Mouse (Mus musculus): Measurements from ENCODE around the gene Pcgf1.
A peak's percentile ranks its signal among the peaks of the same experiment; 100 is the strongest.

The Pcgf1 gene

GRCm38 (mm10) chr6:83066441-83066840 is 11.2 kb upstream of the Pcgf1 start:
- DNase-seq (ENCODE audit: low spot score): no peak

DNA sequence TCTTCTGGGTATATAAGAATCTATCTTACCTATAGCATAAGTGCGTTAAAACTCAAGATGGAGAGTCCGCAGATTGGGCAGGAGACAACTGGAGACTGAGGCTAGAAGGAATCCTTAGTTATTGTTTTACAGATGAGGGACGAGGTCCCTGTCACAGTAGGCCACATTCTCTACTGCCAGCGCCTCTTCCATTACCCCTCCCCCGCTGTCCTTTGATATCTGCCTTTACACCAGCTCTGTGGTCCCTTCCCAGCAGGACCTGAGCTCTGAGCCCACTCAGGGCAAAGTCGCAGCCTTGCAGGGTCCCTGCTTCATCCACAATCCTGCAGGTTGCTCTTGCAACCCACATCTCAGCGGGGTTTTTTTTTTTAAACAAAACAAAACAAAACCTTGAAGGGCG is 9.4 kb upstream of the Pcgf1 start:
- DNase-seq (ENCODE audit: low spot score): no peak

GRCm38 (mm10) chr6:83068706-83069487 is 8.8 kb upstream of the Pcgf1 start:
- DNase-seq (ENCODE audit: low spot score): no peak

DNA sequence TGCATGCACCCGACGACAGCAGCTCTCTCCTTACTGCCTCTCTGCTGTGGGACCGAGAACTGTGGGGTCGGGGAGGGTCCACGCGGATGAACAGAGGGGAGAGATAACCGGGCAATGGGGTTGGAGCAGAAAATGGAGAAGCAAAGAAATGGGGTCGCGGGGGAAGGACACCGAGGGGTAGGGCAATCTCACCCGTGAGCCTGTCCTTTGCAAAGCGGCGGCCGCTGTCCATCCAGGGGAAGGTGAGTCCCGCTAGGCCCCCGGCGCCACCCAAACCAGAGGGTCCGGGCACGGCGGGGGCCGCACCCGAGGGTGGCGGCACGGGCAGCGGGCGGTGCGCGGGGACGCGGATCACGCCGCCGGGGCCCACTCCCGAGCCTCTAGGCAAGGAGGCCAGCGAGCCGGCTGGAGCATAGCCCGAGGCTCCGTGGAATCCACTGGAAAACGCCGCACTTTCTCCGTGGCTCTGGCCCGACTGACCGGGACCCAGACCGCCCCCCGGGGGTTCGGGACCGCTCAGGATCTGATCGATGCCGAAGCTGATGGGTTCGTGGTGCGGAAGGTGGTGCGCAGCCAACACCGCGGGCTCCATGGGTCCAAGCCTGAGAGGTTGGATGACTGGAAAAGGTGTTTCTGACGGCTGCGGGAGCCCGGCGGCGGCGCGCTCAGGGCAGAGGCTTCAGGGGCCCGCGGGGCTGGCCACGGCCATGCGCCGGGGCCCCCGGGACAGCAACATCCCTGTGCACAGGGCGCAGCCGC is 8.0 kb upstream of the Pcgf1 start:
- no peak for DNase-seq (ENCODE audit: low spot score)

DNA sequence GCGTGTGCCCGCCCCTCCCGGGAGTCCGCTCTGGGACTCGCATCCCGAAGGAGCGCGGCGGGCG is 7.6 kb upstream of the Pcgf1 start, which contains the start of gene Tlx2:
Gene Tlx2, minus strand, starts transcription at position 47 of the 64 bp plus-strand sequence.
- no peak for DNase-seq (ENCODE audit: low spot score)

GRCm38 (mm10) chr6:83070311-83071219 is 7.1 kb upstream of the Pcgf1 start:
- no peak for DNase-seq (ENCODE audit: low spot score)

- DNase-seq (ENCODE audit: low spot score): no peak
These were observed 6.4 kb upstream of the Pcgf1 start for GRCm38 (mm10) chr6:83071220-83071619.

- DNase-seq (ENCODE audit: low spot score): no peak
These were observed 2.7 kb upstream of the Pcgf1 start for GRCm38 (mm10) chr6:83074979-83075378.

- DNase-seq (ENCODE audit: low spot score): peak; percentile 99
These were observed 722 bp downstream of the Pcgf1 start for GRCm38 (mm10) chr6:83078324-83078858.

GRCm38 (mm10) chr6:83080210-83080609 is 2.5 kb downstream of the Pcgf1 start:
- no peak for DNase-seq (ENCODE audit: low spot score)

DNA sequence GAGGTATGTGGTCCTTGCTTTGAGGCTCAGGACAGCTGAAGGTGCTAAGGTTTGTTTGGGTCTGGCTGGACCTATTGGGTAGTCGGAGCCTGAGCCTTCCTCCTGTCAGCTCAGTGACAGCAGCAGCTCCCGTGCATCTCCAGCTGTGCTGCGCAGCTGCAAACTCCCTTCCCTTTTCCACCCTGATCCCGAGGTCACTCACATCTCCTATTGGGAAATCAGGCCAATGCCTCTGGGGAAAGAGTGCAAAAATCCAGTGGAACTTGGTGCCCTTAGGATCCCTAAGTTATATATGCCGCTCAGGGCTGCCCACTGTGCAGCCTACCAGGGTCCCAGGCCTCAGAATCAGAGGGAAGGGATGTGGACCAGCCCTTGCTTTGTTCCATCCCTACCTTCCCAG is 5.8 kb downstream of the Pcgf1 start:
- DNase-seq (ENCODE audit: low spot score): no peak

DNA sequence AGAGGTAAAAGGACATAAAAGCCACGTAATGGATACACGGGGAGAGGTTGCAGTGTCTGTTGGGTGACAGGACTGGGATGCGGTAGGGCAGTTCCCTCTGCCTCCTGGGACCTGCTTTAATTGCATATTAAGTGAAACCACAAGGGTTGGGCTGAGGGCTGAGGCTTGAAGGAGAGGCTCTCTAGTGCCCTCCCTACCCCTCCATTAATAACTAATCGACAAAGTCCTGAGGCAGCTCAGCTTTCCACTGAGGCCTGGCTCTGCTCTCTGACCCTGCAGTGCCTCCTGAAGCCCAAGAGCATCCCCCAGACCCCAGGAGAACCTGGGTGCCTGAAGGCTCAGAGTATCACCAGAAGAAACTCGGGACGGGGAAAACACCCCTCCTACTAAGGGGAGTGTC is 6.8 kb downstream of the Pcgf1 start:
- no peak for DNase-seq (ENCODE audit: low spot score)

DNA sequence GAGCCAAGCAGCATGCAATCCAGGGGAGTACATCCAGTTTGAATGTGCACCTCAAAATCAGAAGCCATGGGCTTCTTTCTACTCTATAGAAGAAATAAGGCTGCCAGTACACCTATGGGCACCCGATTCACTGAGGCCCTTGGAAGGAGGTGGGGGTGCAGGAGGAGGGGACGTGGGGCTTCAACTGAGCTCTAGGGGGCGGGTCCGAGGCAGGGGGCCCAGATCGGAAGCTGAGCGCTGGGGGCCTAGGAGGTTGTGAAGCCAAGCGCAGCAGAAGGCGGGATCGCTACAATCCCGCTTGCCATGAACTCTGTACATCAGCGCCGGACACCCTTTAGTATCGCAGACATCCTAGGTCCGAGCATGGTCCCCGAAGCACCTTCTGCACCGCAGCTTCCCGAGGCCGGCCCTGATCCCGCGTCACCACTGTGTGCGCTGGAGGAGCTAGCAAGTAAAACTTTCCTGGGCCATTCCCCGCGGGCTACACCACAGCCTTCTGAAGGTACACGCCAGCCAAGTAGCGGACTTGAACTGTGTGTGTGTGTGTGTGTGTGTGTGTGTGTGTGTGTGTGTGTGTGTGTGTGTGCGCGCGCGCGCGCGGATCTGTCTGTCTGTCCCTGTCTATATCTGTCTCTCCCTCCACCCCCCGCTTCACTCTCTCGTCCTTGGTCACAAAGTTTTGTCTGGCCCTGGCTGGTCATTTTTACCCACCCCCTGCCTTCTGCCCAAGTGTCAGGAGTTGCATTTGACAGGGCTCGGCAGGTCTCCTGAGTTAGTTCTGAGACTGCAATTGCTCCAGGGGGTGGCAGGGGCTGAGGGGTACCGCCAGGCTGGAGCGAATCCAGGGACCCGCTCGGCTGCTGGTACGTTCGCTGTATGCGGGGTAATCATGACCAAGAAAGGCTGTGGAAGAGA is 8.7 kb downstream of the Pcgf1 start, which contains the start of gene Lbx2:
Gene Lbx2, plus strand, starts transcription at position 247 of the 915 bp plus-strand sequence.
- no peak for DNase-seq (ENCODE audit: low spot score)

DNA sequence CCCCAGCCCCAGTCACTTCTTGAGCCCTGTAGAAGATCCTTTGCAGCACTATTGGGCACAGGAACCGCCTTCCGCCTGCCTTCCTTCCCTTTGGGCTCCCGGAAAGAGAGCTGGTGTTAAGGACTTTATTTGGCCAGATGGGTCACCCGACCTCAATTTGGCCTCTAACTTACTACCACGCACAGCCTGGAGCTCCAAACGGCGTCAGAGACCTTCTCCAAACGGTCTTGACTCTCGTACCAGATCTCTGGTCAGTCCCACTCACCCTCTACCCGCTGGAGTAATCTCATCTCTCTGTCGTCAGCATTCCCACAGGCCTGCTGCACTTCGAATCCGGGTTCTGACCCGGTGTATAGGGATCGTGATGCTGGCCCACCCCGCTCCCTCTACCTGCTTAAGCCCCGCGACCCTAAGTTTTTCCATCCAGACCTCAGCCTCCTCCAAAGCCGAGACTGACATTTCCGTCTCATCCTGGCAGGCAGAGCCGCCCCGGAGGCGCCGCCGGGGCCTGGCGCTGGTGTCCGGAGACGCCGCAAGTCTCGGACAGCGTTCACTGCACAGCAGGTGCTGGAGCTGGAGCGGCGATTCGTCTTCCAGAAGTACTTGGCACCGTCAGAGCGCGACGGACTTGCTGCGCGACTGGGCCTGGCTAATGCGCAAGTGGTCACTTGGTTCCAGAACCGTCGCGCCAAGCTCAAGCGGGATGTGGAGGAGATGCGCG is 9.7 kb downstream of the Pcgf1 start:
- DNase-seq (ENCODE audit: low spot score): no peak

DNA sequence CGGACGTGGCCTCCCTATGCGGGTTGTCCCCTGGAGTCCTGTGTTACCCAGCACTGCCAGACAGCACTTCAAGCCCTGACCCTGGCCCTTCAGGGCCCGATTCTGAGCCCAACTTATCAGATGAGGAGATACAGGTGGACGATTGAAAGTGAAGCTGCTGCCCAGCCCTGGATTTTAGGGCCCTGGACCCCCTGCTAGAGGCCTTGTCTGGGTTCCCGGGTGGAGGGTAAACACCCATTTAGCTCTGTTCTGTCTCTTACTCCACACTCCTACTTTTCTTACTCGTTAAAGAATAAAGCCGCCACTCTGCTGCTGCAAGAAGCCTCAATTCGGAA is 10.2 kb downstream of the Pcgf1 start:
- no peak for DNase-seq (ENCODE audit: low spot score)

DNA sequence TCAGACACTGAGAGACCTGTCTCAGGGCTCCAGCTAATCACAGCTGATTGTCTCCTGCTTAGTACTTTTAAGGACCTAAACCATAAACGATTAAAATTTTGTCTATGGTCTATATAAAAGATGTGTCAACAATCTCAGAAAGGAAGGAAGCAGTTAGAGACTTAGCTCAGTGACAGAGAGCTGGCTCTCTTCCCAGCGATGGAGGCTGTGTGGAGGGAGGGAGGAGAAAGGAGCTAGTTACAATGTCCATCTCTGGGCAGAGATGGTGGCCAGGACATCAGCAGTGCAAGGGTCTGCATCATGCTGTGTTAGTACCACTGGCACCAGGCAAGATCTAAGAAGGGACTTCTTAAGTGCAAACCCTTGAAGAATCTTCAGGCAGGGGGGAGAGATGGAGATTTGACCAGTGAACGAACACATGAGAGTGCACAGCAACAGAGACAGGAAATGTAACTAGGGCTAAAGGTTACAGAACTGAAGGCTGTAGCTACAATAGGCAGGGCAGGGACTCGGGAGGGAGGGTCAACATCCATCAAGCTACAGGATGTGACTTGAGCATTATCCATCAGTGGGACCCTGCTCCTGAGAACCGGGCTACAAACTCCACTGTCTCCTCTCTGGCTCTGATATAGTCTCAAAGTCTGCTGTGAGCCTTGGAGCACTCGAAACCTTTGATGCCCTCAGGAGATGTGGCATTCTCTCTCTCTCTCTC is 14.9 kb downstream of the Pcgf1 start:
- DNase-seq (ENCODE audit: low spot score): no peak

DNA sequence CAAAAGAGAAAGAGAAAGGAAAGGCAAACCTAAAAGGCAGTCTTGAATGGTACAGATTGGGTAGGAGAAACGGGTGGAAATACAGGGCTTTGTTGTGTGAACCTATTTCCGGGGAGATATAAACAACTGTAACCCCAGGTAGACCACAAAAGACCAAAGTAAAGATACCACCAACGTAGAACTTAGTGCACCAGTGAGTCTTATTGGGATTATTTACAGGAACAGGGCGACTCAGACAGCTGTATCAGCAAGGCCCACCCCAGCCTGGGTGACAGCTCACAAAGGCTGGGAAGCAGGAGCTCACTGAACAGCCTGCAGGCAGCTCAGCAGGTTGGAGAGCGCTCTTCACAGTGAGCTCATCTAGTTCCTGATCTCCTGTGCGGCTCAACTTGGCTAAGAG is 18.3 kb downstream of the Pcgf1 start:
- DNase-seq (ENCODE audit: low spot score): no peak

DNA sequence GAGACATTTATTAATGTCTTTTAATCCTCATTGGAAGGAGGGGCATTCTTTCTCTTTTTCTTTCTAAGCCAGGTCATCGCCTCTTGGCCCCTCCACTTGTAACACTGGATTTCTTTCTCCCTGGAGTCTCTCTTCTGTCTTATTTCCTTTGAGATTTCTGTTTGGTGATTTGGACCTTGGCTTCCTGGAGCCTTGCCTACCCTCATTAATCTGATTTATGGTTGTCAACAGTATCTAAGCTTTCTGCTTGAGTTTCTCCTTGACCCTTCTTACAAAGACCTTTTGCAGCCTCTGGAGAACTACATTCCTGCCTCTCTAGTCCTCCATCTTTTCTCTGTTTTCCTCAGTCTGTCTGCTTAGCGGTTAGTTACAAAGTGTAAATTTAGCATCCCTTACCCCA is 20.7 kb downstream of the Pcgf1 start:
- no peak for DNase-seq (ENCODE audit: low spot score)

- DNase-seq (ENCODE audit: low spot score): peak; percentile 94
These were observed 23.6 kb downstream of the Pcgf1 start, which contains the start of the genes Ccdc142 and Gm42688 for GRCm38 (mm10) chr6:83101316-83101687. Gene Ccdc142, plus strand, starts transcription at chr6:83101601. Gene Gm42688, plus strand, starts transcription at chr6:83101617.

Measured in layer of hippocampus, adult 11-12 months (tissue).